Mouse (Mus musculus) limb, embryonic 15.5 days (tissue): ENCODE results near the gene Tmem8b. TPM values are rescaled to one million over a fixed set of nuclear protein-coding genes. Genes with fewer than 3 reads are reported as not detected.

Experiments used
- ATAC-seq: fragments of 200-750 bp; cut with Nextera tagmentation; 2 replicates; pipeline ENCODE4 v1.8.0; 2017; ENCODE audit warnings: low read depth, moderate TSS enrichment; ENCODE audit not compliant: insufficient number of reproducible peaks, low FRiP score, low TSS enrichment
- H3K27ac ChIP-seq: fragments of 300-500 bp; sonication (generic); 2 replicates; pipeline ENCODE4 v1.5.1; 2015; ENCODE audit warnings: moderate library complexity, mild to moderate bottlenecking, inconsistent platforms
- H3K27me3 ChIP-seq: fragments of 300-500 bp; sonication (generic); 2 replicates; pipeline ENCODE4 v1.6.1; 2015; ENCODE audit warnings: inconsistent platforms
- H3K36me3 ChIP-seq: fragments of 300-500 bp; sonication (generic); 2 replicates; pipeline ENCODE4 v1.6.1; 2015; ENCODE audit warnings: inconsistent platforms
- H3K4me1 ChIP-seq: fragments of 300-500 bp; sonication (generic); 2 replicates; pipeline ENCODE4 v1.6.1; 2015; ENCODE audit warnings: inconsistent platforms
- H3K4me2 ChIP-seq: fragments of 300-500 bp; sonication (generic); 2 replicates; pipeline ENCODE4 v1.6.1; 2015; ENCODE audit warnings: mild to moderate bottlenecking, inconsistent platforms
- H3K4me3 ChIP-seq: fragments of 300-500 bp; sonication (generic); 2 replicates; pipeline ENCODE4 v1.5.1; 2015; ENCODE audit warnings: mild to moderate bottlenecking, inconsistent platforms
- H3K9ac ChIP-seq: fragments of 300-500 bp; sonication (generic); 2 replicates; pipeline ENCODE4 v1.6.1; 2015; ENCODE audit warnings: inconsistent platforms
- H3K9me3 ChIP-seq: fragments of 300-500 bp; sonication (generic); 2 replicates; pipeline ENCODE4 v1.6.1; 2016; ENCODE audit warnings: inconsistent platforms
- WGBS: fragments of 180-500 bp; shearing (Covaris S2); methylation state at CpG from one replicate; pipeline ENCODE4 v1.1.7; 2015; 5-methylcytosine and 5-hydroxymethylcytosine counted together
- polyA plus RNA-seq: library from polyadenylated mRNA; unstranded; fragments of >200 nt; fragmentation: Nextera tagmentation; extraction: Ambion mirVana; gene quantifications from 2 replicates; pipeline ENCODE4 v1.2.1, GENCODE M21; 2015

Tmem8b gene
- polyA plus RNA-seq, 1 experiment from 2014 or later: 5.3 TPM

- H3K36me3 ChIP-seq: no peaks in the 10 kb centered on the region
- H3K9ac ChIP-seq: no peak overlapping the region
- H3K27ac ChIP-seq: no peak overlapping the region
- 80% methylated on average over 13 of the region's 13 CpGs for WGBS
- no peaks in the 10 kb centered on the region for H3K27me3 ChIP-seq
- H3K4me3 ChIP-seq: no peak overlapping the region
- H3K4me2 ChIP-seq: no peak overlapping the region
- peaks cover 9% of the 10 kb centered on the region; the same call in 1 of the 2 replicates for H3K4me1 ChIP-seq
- H3K9me3 ChIP-seq: no peaks in the 10 kb centered on the region
- no peak for ATAC-seq
These were observed 27.8 kb downstream of the Tmem8b start for GRCm38 (mm10) chr4:43696561-43696960.

GRCm38 (mm10) chr4:43700707-43701106, 31.9 kb downstream of the Tmem8b start, which contains the start of gene Olfr70:
Gene Olfr70 (minus strand): TSS chr4:43700807.
- Histone ChIP-seq H3K9me3 (no peaks in the 10 kb centered on the region), H3K4me2 (no peak within 1 kb of the TSS), H3K9ac (no peak within 1 kb of the TSS), H3K4me1 (0 out of 2 replicates have a peak, but pooled peaks cover 4% of the 10 kb centered on the region), H3K27me3 (no peaks in the 10 kb centered on the region), H3K4me3 (no peak within 1 kb of the TSS), H3K27ac (no peak within 1 kb of the TSS), H3K36me3 (no peaks in the 10 kb centered on the region)
- 88% methylated on average over 6 of the region's 6 CpGs for WGBS
- ATAC-seq: no peak

GRCm38 (mm10) chr4:43703439-43703838, 34.7 kb downstream of the Tmem8b start:
- 77% methylated on average over 6 of the region's 6 CpGs for WGBS
- H3K9ac ChIP-seq: no peak overlapping the region
- no peak for ATAC-seq
- no peak overlapping the region for H3K4me3 ChIP-seq
- H3K4me2 ChIP-seq: no peak overlapping the region
- 0 out of 2 replicates have a peak, but pooled peaks cover 4% of the 10 kb centered on the region for H3K4me1 ChIP-seq
- no peaks in the 10 kb centered on the region for H3K9me3 ChIP-seq
- H3K36me3 ChIP-seq: no peaks in the 10 kb centered on the region
- 0 out of 2 replicates have a peak, but pooled peaks cover 4% of the 10 kb centered on the region for H3K27me3 ChIP-seq
- H3K27ac ChIP-seq: no peak overlapping the region

GRCm38 (mm10) chr4:43703851-43704250, 35.1 kb downstream of the Tmem8b start:
- no peak for ATAC-seq
- no peak overlapping the region for H3K4me2 ChIP-seq
- H3K9me3 ChIP-seq: no peaks in the 10 kb centered on the region
- H3K27ac ChIP-seq: no peak overlapping the region
- 78% methylated on average over 8 of the region's 8 CpGs for WGBS
- 0 out of 2 replicates have a peak, but pooled peaks cover 5% of the 10 kb centered on the region for H3K27me3 ChIP-seq
- no peaks in the 10 kb centered on the region for H3K36me3 ChIP-seq
- no peak overlapping the region for H3K4me3 ChIP-seq
- 0 out of 2 replicates have a peak, but pooled peaks cover 4% of the 10 kb centered on the region for H3K4me1 ChIP-seq
- no peak overlapping the region for H3K9ac ChIP-seq

- Histone ChIP-seq H3K36me3 (no peaks in the 10 kb centered on the region), H3K4me3 (no peak overlapping the region), H3K9ac (no peak overlapping the region), H3K4me2 (no peak overlapping the region), H3K27me3 (0 out of 2 replicates have a peak, but pooled peaks cover 5% of the 10 kb centered on the region), H3K4me1 (0 out of 2 replicates have a peak, but pooled peaks cover 4% of the 10 kb centered on the region), H3K9me3 (no peaks in the 10 kb centered on the region), H3K27ac (no peak overlapping the region)
- no peak for ATAC-seq
- WGBS: 62% methylated on average over 13 of the region's 13 CpGs
These were observed 37.2 kb downstream of the Tmem8b start for GRCm38 (mm10) chr4:43705991-43706390.

GRCm38 (mm10) chr4:43709869-43710268, 41.1 kb downstream of the Tmem8b start, which contains the start of gene Olfr71:
Gene Olfr71 (minus strand): TSS chr4:43710255.
- 58% methylated on average over 6 of the region's 6 CpGs for WGBS
- H3K27ac ChIP-seq: no peak within 1 kb of the TSS
- no peak for ATAC-seq
- H3K27me3 ChIP-seq: 0 out of 2 replicates have a peak, but pooled peaks cover 5% of the 10 kb centered on the region
- H3K9me3 ChIP-seq: no peaks in the 10 kb centered on the region
- no peak within 1 kb of the TSS for H3K9ac ChIP-seq
- peaks cover 11% of the 10 kb centered on the region for H3K4me1 ChIP-seq
- no peaks in the 10 kb centered on the region for H3K36me3 ChIP-seq
- no peak within 1 kb of the TSS for H3K4me3 ChIP-seq
- H3K4me2 ChIP-seq: no peak within 1 kb of the TSS

GRCm38 (mm10) chr4:43711821-43712220, 43.0 kb downstream of the Tmem8b start:
- WGBS: 2% methylated on average over 2 of the region's 2 CpGs
- ATAC-seq: no peak

GRCm38 (mm10) chr4:43713652-43714219, 45.0 kb downstream of the Tmem8b start:
- H3K4me1 ChIP-seq: peaks cover 7% of the 10 kb centered on the region
- WGBS: 32% methylated on average over 7 of the region's 7 CpGs
- H3K27ac ChIP-seq: peak overlapping the region; percentile 57
- H3K4me2 ChIP-seq: no peak overlapping the region
- ATAC-seq: no peak
- H3K4me3 ChIP-seq: no peak overlapping the region
- no peaks in the 10 kb centered on the region for H3K36me3 ChIP-seq
- no peaks in the 10 kb centered on the region for H3K9me3 ChIP-seq
- H3K9ac ChIP-seq: no peak overlapping the region
- no peaks in the 10 kb centered on the region for H3K27me3 ChIP-seq

More at GRCm38 (mm10) chr4:43711821-43712220, 43.0 kb downstream of the Tmem8b start:
- no peaks in the 10 kb centered on the region for H3K36me3 ChIP-seq
- no peak overlapping the region for H3K4me3 ChIP-seq
- peaks cover 7% of the 10 kb centered on the region for H3K4me1 ChIP-seq
- no peak overlapping the region for H3K4me2 ChIP-seq
- no peak overlapping the region for H3K27ac ChIP-seq
- 0 out of 2 replicates have a peak, but pooled peaks cover 5% of the 10 kb centered on the region for H3K27me3 ChIP-seq
- H3K9ac ChIP-seq: no peak overlapping the region
- H3K9me3 ChIP-seq: no peaks in the 10 kb centered on the region

GRCm38 (mm10) chr4:43720491-43721228, 51.9 kb downstream of the Tmem8b start:
- 44% methylated on average over 12 of the region's 16 CpGs for WGBS
- ATAC-seq: no peak
- H3K27ac ChIP-seq: no peak overlapping the region

GRCm38 (mm10) chr4:43722191-43722590, 53.4 kb downstream of the Tmem8b start:
- peaks cover 14% of the 10 kb centered on the region for H3K4me1 ChIP-seq
- no peaks in the 10 kb centered on the region for H3K36me3 ChIP-seq
- H3K27ac ChIP-seq: no peak overlapping the region
- 82% methylated on average over 4 of the region's 4 CpGs for WGBS
- no peak for ATAC-seq
- no peaks in the 10 kb centered on the region for H3K9me3 ChIP-seq
- no peak overlapping the region for H3K4me3 ChIP-seq
- H3K9ac ChIP-seq: no peak overlapping the region
- H3K27me3 ChIP-seq: no peaks in the 10 kb centered on the region
- H3K4me2 ChIP-seq: no peak overlapping the region

More at GRCm38 (mm10) chr4:43720491-43721228, 51.9 kb downstream of the Tmem8b start:
- Histone ChIP-seq H3K9ac (no peak overlapping the region), H3K4me3 (no peak overlapping the region), H3K27me3 (no peaks in the 10 kb centered on the region), H3K4me2 (no peak overlapping the region), H3K9me3 (no peaks in the 10 kb centered on the region), H3K36me3 (no peaks in the 10 kb centered on the region), H3K4me1 (no peaks in the 10 kb centered on the region)

GRCm38 (mm10) chr4:43724764-43725163, 56.0 kb downstream of the Tmem8b start:
- no peak overlapping the region for H3K4me3 ChIP-seq
- WGBS: 21% methylated on average over 1 of the region's 1 CpGs
- no peak for ATAC-seq
- H3K4me1 ChIP-seq: peaks cover 36% of the 10 kb centered on the region
- no peak overlapping the region for H3K27ac ChIP-seq
- H3K36me3 ChIP-seq: no peaks in the 10 kb centered on the region
- no peak overlapping the region for H3K9ac ChIP-seq
- no peaks in the 10 kb centered on the region for H3K27me3 ChIP-seq
- H3K9me3 ChIP-seq: no peaks in the 10 kb centered on the region
- no peak overlapping the region for H3K4me2 ChIP-seq
